ENCODE assay signal across 11 mouse cellular contexts in genomic region chr12:44839594-44840373, GRCm38 (mm10).
A peak's percentile ranks its signal among the peaks of the same experiment; 100 is the strongest.
DNase-seq lines count a peak whose midpoint lies in the region; ATAC-seq and TF ChIP-seq lines count a peak whose summit lies in the region.
"Had no signal": no experiment of that assay in that cellular context is flagged by ENCODE, and none has a peak within 500 bp of the region (broad histone marks: within the 10 kb centered on the region; RNA-seq: fewer than 3 reads in every experiment).

No protein-coding gene starts in this region.

- no peaks in the 10 kb centered on the region; the same call in 1 of the 2 replicates for H3K4me1 ChIP-seq in kidney, embryonic 16.5 days (ENCODE audit: insufficient read depth, low read length)
- peaks cover 13% of the 10 kb centered on the region for H3K4me1 ChIP-seq in forebrain, embryonic 14.5 days (ENCODE audit: control insufficient read depth, insufficient read depth, low read length)
- H3K4me1 ChIP-seq in limb, embryonic 10.5 days = peaks cover 27% of the 10 kb centered on the region
- H3K4me1 ChIP-seq in neural tube, embryonic 13.5 days (replicated peaks) = peaks cover 25% of the 10 kb centered on the region
- no peaks in the 10 kb centered on the region for H3K4me1 ChIP-seq in stomach, postnatal 0 days (replicated peaks; ENCODE audit: control insufficient read depth, insufficient read depth)

- H3K36me3 ChIP-seq in kidney, embryonic 16.5 days (ENCODE audit: insufficient read depth, low read length) = no peaks in the 10 kb centered on the region
- no peaks in the 10 kb centered on the region for H3K36me3 ChIP-seq in forebrain, embryonic 14.5 days (ENCODE audit: control insufficient read depth, insufficient read depth, low read length)
- H3K36me3 ChIP-seq in limb, embryonic 10.5 days = no peaks in the 10 kb centered on the region
- H3K36me3 ChIP-seq in neural tube, embryonic 13.5 days = no peaks in the 10 kb centered on the region
- no peaks in the 10 kb centered on the region for H3K36me3 ChIP-seq in stomach, postnatal 0 days (ENCODE audit: control insufficient read depth, insufficient read depth, low read length)

- H3K4me2 ChIP-seq in kidney, embryonic 16.5 days (replicated peaks; ENCODE audit: low read depth, low read length) = no peak overlapping the region
- peak overlapping the region; percentile 14; the same call in 1 of the 2 replicates for H3K4me2 ChIP-seq in forebrain, embryonic 14.5 days (ENCODE audit: low read length)
- H3K4me2 ChIP-seq in neural tube, embryonic 13.5 days = peak overlapping the region; percentile 30
- H3K4me2 ChIP-seq in stomach, postnatal 0 days (replicated peaks; ENCODE audit: low read depth) = no peak overlapping the region

- intact Hi-C loops in left cerebral cortex, adult 2 months (cut with DNase I) = no loop called here

- TF ChIP-seq EP300 in stomach, postnatal 0 days (optimal IDR thresholded peaks at IDR 0.05) = no peak

- TF ChIP-seq CTCF in left cerebral cortex, adult 2 months (IDR thresholded peaks at IDR 0.05) = no peak
- TF ChIP-seq CTCF in stomach, postnatal 0 days (IDR thresholded peaks at IDR 0.05; ENCODE audit: low read depth) = no peak

- no peaks in the 10 kb centered on the region for H3K27me3 ChIP-seq in kidney, embryonic 16.5 days (ENCODE audit: insufficient read depth, low read length)
- no peaks in the 10 kb centered on the region for H3K27me3 ChIP-seq in forebrain, embryonic 14.5 days (replicated peaks; ENCODE audit: control insufficient read depth, insufficient read depth, low read length)
- H3K27me3 ChIP-seq in limb, embryonic 10.5 days (ENCODE audit: low read depth, poor library complexity, severe bottlenecking) = no peaks in the 10 kb centered on the region
- H3K27me3 ChIP-seq in neural tube, embryonic 13.5 days = no peaks in the 10 kb centered on the region
- H3K27me3 ChIP-seq in stomach, postnatal 0 days (ENCODE audit: control insufficient read depth, insufficient read depth, low read length) = no peaks in the 10 kb centered on the region

- no peaks in the 10 kb centered on the region for H3K9me3 ChIP-seq in kidney, embryonic 16.5 days (ENCODE audit: low read length)
- no peaks in the 10 kb centered on the region for H3K9me3 ChIP-seq in forebrain, embryonic 14.5 days (replicated peaks; ENCODE audit: control insufficient read depth, low read length)
- H3K9me3 ChIP-seq in limb, embryonic 10.5 days (replicated peaks) = no peaks in the 10 kb centered on the region
- H3K9me3 ChIP-seq in neural tube, embryonic 13.5 days = no peaks in the 10 kb centered on the region
- H3K9me3 ChIP-seq in stomach, postnatal 0 days (ENCODE audit: control insufficient read depth, low read length) = no peaks in the 10 kb centered on the region

- H3K27ac ChIP-seq in kidney, embryonic 16.5 days (ENCODE audit: low read length) = 0 out of 2 replicates have a peak overlapping the region, but pooled peaks have one; percentile 1
- peak overlapping the region; percentile 59; the same call in 1 of the 2 replicates for H3K27ac ChIP-seq in forebrain, embryonic 14.5 days (ENCODE audit: low read depth, low read length)
- peak overlapping the region; percentile 53; the same call in 1 of the 2 replicates for H3K27ac ChIP-seq in limb, embryonic 10.5 days
- peak overlapping the region; percentile 67 for H3K27ac ChIP-seq in neural tube, embryonic 13.5 days (replicated peaks)
- H3K27ac ChIP-seq in left cerebral cortex, adult 2 months = no peak overlapping the region
- no peak overlapping the region for H3K27ac ChIP-seq in stomach, postnatal 0 days (replicated peaks)

- ATAC-seq in kidney, embryonic 16.5 days (ENCODE audit: low FRiP score, low TSS enrichment) = no peak
- peak; percentile 91 for ATAC-seq in forebrain, embryonic 14.5 days
- ATAC-seq in neural tube, embryonic 13.5 days (ENCODE audit: low read depth) = peak; percentile 93
- no peak for ATAC-seq in stomach, postnatal 0 days (ENCODE audit: low FRiP score, low TSS enrichment)
- ATAC-seq: CD4-positive, CD25-positive, alpha-beta regulatory T cell, adult 4 months; lung, postnatal 0 days had no signal

- H3K9ac ChIP-seq in kidney, embryonic 16.5 days (replicated peaks; ENCODE audit: low read length) = no peak overlapping the region
- H3K9ac ChIP-seq in forebrain, embryonic 14.5 days (ENCODE audit: low read length) = 0 out of 2 replicates have a peak overlapping the region, but pooled peaks have one; percentile 2
- H3K9ac ChIP-seq in neural tube, embryonic 13.5 days = no peak overlapping the region
- H3K9ac ChIP-seq in stomach, postnatal 0 days (ENCODE audit: low read length) = no peak overlapping the region

- no peak overlapping the region for H3K4me3 ChIP-seq in kidney, embryonic 16.5 days (ENCODE audit: low read length)
- no peak overlapping the region for H3K4me3 ChIP-seq in forebrain, embryonic 14.5 days (ENCODE audit: low read depth, low read length)
- H3K4me3 ChIP-seq in limb, embryonic 10.5 days = peak overlapping the region; percentile 19; the same call in 1 of the 2 replicates
- no peak overlapping the region for H3K4me3 ChIP-seq in neural tube, embryonic 13.5 days
- no peak overlapping the region for H3K4me3 ChIP-seq in left cerebral cortex, adult 2 months
- no peak overlapping the region for H3K4me3 ChIP-seq in stomach, postnatal 0 days (ENCODE audit: low read depth, low read length)
- H3K4me3 ChIP-seq: erythroblast, embryonic 14.5 days had no signal

- no peak for DNase-seq in kidney, adult 18-20 months
- DNase-seq in forebrain, embryonic 14.5 days (ENCODE audit: low spot score) = peak; percentile 77
- peak; percentile 38 for DNase-seq in limb, embryonic 10.5 days (ENCODE audit: low spot score)
- DNase-seq in left cerebral cortex, adult 2 months (ENCODE audit: extremely low spot score in 1 of 2, low spot score in 2 of 2) = no peak
- no peak for DNase-seq in adrenal gland, postnatal 10 days
- no peak for DNase-seq in stomach, postnatal 0 days (ENCODE audit: low spot score)

- WGBS in kidney, embryonic 16.5 days = 23% methylated on average over 7 of the region's 7 CpGs
- WGBS in forebrain, embryonic 14.5 days = 9% methylated on average over 7 of the region's 7 CpGs
- 14% methylated on average over 7 of the region's 7 CpGs for WGBS in limb, embryonic 10.5 days
- 8% methylated on average over 7 of the region's 7 CpGs for WGBS in neural tube, embryonic 13.5 days
- WGBS in stomach, postnatal 0 days = 42% methylated on average over 7 of the region's 7 CpGs

Comparison
In these comparisons a context has a peak if more than half of its experiments do, and no peak if none do; other contexts are left out.
1. ATAC-seq: peak in forebrain, embryonic 14.5 days (single experiment) and neural tube, embryonic 13.5 days (single experiment); none in kidney, embryonic 16.5 days (single experiment) and stomach, postnatal 0 days (single experiment).
2. H3K27ac ChIP-seq: peak in kidney, embryonic 16.5 days (single experiment), forebrain, embryonic 14.5 days (single experiment), limb, embryonic 10.5 days (single experiment) and neural tube, embryonic 13.5 days (single experiment); none in left cerebral cortex, adult 2 months (single experiment) and stomach, postnatal 0 days (single experiment).
3. H3K4me2 ChIP-seq: peak in forebrain, embryonic 14.5 days (single experiment) and neural tube, embryonic 13.5 days (single experiment); none in kidney, embryonic 16.5 days (single experiment) and stomach, postnatal 0 days (single experiment).
4. DNase-seq: peak in forebrain, embryonic 14.5 days (single experiment) and limb, embryonic 10.5 days (single experiment); none in kidney, adult 18-20 months (single experiment), left cerebral cortex, adult 2 months (0 of 2), adrenal gland, postnatal 10 days (single experiment) and stomach, postnatal 0 days (single experiment).